Mouse (Mus musculus): ENCODE data around the gene Klf13.

Gene Klf13

GRCm38 (mm10) chr7:63949176-63949575 is 10.5 kb upstream of the Klf13 start:
- DNase-seq (ENCODE audit: low spot score): no peak

GRCm38 (mm10) chr7:63947514-63948487 is 9.1 kb upstream of the Klf13 start:
- no peak for DNase-seq (ENCODE audit: low spot score)

- no peak for DNase-seq (ENCODE audit: low spot score)
These were observed 5.2 kb upstream of the Klf13 start for GRCm38 (mm10) chr7:63943946-63944345.

GRCm38 (mm10) chr7:63941501-63941900 is 2.8 kb upstream of the Klf13 start:
- no peak for DNase-seq (ENCODE audit: low spot score)

GRCm38 (mm10) chr7:63941050-63941449 is 2.3 kb upstream of the Klf13 start:
- DNase-seq (ENCODE audit: low spot score): no peak

GRCm38 (mm10) chr7:63940321-63940720 is 1.6 kb upstream of the Klf13 start:
- DNase-seq (ENCODE audit: low spot score): no peak

GRCm38 (mm10) chr7:63939397-63939951 is 759 bp upstream of the Klf13 start:
- DNase-seq (ENCODE audit: low spot score): peak; percentile 83

- DNase-seq (ENCODE audit: low spot score): no peak
These were observed 425 bp downstream of the Klf13 start for GRCm38 (mm10) chr7:63938066-63938913.

GRCm38 (mm10) chr7:63937236-63938065 is 1.3 kb downstream of the Klf13 start:
- DNase-seq (ENCODE audit: low spot score): peak; percentile 84

- DNase-seq (ENCODE audit: low spot score): no peak
These were observed 1.8 kb downstream of the Klf13 start for GRCm38 (mm10) chr7:63936986-63937235.

- peak; percentile 79 for DNase-seq (ENCODE audit: low spot score)
These were observed 2.3 kb downstream of the Klf13 start for GRCm38 (mm10) chr7:63936188-63936985.

- no peak for DNase-seq (ENCODE audit: low spot score)
These were observed 2.9 kb downstream of the Klf13 start for GRCm38 (mm10) chr7:63935809-63936187.

GRCm38 (mm10) chr7:63934530-63934929 is 4.2 kb downstream of the Klf13 start:
- DNase-seq (ENCODE audit: low spot score): no peak

- no peak for DNase-seq (ENCODE audit: low spot score)
These were observed 4.8 kb downstream of the Klf13 start for GRCm38 (mm10) chr7:63933905-63934304.

- DNase-seq (ENCODE audit: low spot score): no peak
These were observed 6.3 kb downstream of the Klf13 start for GRCm38 (mm10) chr7:63932461-63932860.

- no peak for DNase-seq (ENCODE audit: low spot score)
These were observed 7.9 kb downstream of the Klf13 start for GRCm38 (mm10) chr7:63930766-63931165.

GRCm38 (mm10) chr7:63930132-63930531 is 8.6 kb downstream of the Klf13 start:
- DNase-seq (ENCODE audit: low spot score): no peak

GRCm38 (mm10) chr7:63929080-63929479 is 9.6 kb downstream of the Klf13 start:
- peak; percentile 82 for DNase-seq (ENCODE audit: low spot score)

- DNase-seq (ENCODE audit: low spot score): no peak
These were observed 11.6 kb downstream of the Klf13 start for GRCm38 (mm10) chr7:63927121-63927520.

- DNase-seq (ENCODE audit: low spot score): no peak
These were observed 12.2 kb downstream of the Klf13 start for GRCm38 (mm10) chr7:63926492-63926891.
